Mouse (Mus musculus) liver, embryonic 11.5 days (tissue): ENCODE results near the gene Hid1. TPM values are rescaled to one million over a fixed set of nuclear protein-coding genes. Genes with fewer than 3 reads are reported as not detected.

ENCODE experiments used
- ATAC-seq: fragments of 200-750 bp; cut with Nextera tagmentation; replicated peaks from 2 replicates; pipeline ENCODE4 v1.8.0; 2017; ENCODE audit warnings: moderate number of reproducible peaks, mild to moderate bottlenecking, moderate TSS enrichment, moderate library complexity; ENCODE audit not compliant: low FRiP score
- DNase-seq: peaks from one replicate; pipeline ENCODE4 v3.0.0-alpha.2; 2017; ENCODE audit warnings: low spot score
- H3K27ac ChIP-seq: fragments of 300-500 bp; sonication (generic); 2 replicates; pipeline ENCODE4 v1.5.1; 2014; ENCODE audit warnings: mild to moderate bottlenecking, low read depth, low read length, control low read depth
- H3K27me3 ChIP-seq: fragments of 300-500 bp; sonication (generic); replicated peaks from 2 replicates; pipeline ENCODE4 v1.6.1; 2014; ENCODE audit warnings: low read length, mixed read lengths; ENCODE audit not compliant: control insufficient read depth, insufficient read depth
- H3K36me3 ChIP-seq: fragments of 300-500 bp; sonication (generic); 2 replicates; pipeline ENCODE4 v1.6.1; 2014; ENCODE audit warnings: mild to moderate bottlenecking, low read length, moderate library complexity, mixed read lengths; ENCODE audit not compliant: control insufficient read depth, insufficient read depth
- H3K4me1 ChIP-seq: fragments of 300-500 bp; sonication (generic); replicated peaks from 2 replicates; pipeline ENCODE4 v1.6.1; 2014; ENCODE audit warnings: low read length, mixed read lengths; ENCODE audit not compliant: control insufficient read depth, insufficient read depth
- H3K4me2 ChIP-seq: fragments of 300-500 bp; sonication (generic); 2 replicates; pipeline ENCODE4 v1.6.1; 2014; ENCODE audit warnings: mild to moderate bottlenecking, control low read depth, moderate library complexity
- H3K4me3 ChIP-seq: fragments of 300-500 bp; sonication (generic); 2 replicates; pipeline ENCODE4 v1.5.1; 2014; ENCODE audit warnings: low read depth, low read length, control low read depth
- H3K9ac ChIP-seq: fragments of 300-500 bp; sonication (generic); 2 replicates; pipeline ENCODE4 v1.6.1; 2014; ENCODE audit warnings: low read depth, low read length, control low read depth
- H3K9me3 ChIP-seq: fragments of 300-500 bp; sonication (generic); 2 replicates; pipeline ENCODE4 v1.6.1; 2016; ENCODE audit warnings: low read length, inconsistent platforms, mixed read lengths; ENCODE audit not compliant: control insufficient read depth
- WGBS: fragments of 180-500 bp; shearing (Covaris S2); extraction: QIAGEN DNeasy Blood & Tissue Kit; methylation state at CpG from one replicate; pipeline ENCODE4 v1.1.7; 2014; 5-methylcytosine and 5-hydroxymethylcytosine counted together
- polyA plus RNA-seq: library from polyadenylated mRNA; unstranded; fragments of >200 nt; fragmentation: Nextera tagmentation; extraction: Ambion mirVana; gene quantifications from 2 replicates; pipeline ENCODE4 v1.2.1, GENCODE M21; 2014

The Hid1 gene
- polyA plus RNA-seq, 1 experiment from 2014 or later, result 2.2 TPM

DNA sequence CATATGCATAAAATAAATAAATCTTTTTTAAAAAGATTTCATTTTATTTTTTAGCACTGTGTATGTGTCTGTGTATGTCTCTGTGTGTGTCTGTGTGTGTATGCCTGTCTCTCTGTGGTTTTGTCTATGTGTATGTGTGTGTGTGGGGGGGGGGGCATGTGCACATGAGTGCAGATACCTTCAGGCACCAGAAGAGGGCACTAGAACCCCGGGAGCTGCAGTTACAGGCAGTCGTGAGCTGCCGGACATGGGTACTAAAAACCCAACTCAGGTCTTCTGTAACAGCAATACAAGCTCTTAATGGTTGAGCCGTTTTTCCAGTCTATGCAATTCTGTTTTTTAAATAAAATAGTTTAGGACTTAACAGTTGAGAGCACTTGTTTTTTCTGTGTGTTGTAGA, 66.8 kb downstream of the Hid1 start:
- Histone ChIP-seq H3K36me3 (no peaks in the 10 kb centered on the region), H3K27ac (no peak overlapping the region), H3K9ac (no peak overlapping the region), H3K9me3 (no peaks in the 10 kb centered on the region), H3K27me3 (peaks cover 20% of the 10 kb centered on the region), H3K4me3 (no peak overlapping the region), H3K4me1 (peaks cover 3% of the 10 kb centered on the region; the same call in 1 of the 2 replicates), H3K4me2 (no peak overlapping the region)
- DNase-seq (no peak), ATAC-seq (no peak)
- WGBS, result 77% methylated on average over 4 of the region's 4 CpGs

GRCm38 (mm10) chr11:115298160-115298559, 69.4 kb downstream of the Hid1 start:
- no peak overlapping the region for H3K9ac ChIP-seq
- H3K27me3 ChIP-seq, result peaks cover 20% of the 10 kb centered on the region
- H3K36me3 ChIP-seq, result no peaks in the 10 kb centered on the region
- H3K9me3 ChIP-seq, result no peaks in the 10 kb centered on the region
- peak overlapping the region; percentile 50; the same call in 1 of the 2 replicates for H3K4me3 ChIP-seq
- WGBS, result 58% methylated on average over 8 of the region's 8 CpGs
- H3K4me2 ChIP-seq, result no peak overlapping the region; the same call in 1 of the 2 replicates
- ATAC-seq (no peak), DNase-seq (no peak)
- no peak overlapping the region for H3K27ac ChIP-seq
- peaks cover 3% of the 10 kb centered on the region; the same call in 1 of the 2 replicates for H3K4me1 ChIP-seq

Other genes with a start within 250 kb of the Hid1 start
- gene Cd300lf, start 233.8 kb downstream of the Hid1 start, polyA plus RNA-seq, result 0.63 and 0.86 TPM in 2 replicates
- 117 and 121 TPM in 2 replicates for gene Slc9a3r1, start 204.4 kb downstream of the Hid1 start, polyA plus RNA-seq
- 10.8 and 13.1 TPM in 2 replicates for gene Tmem104, start 180.3 kb downstream of the Hid1 start, polyA plus RNA-seq
- gene Nat9, start 179.9 kb downstream of the Hid1 start, polyA plus RNA-seq, result 17.0 and 20.1 TPM in 2 replicates
- gene Grin2c, start 100.5 kb downstream of the Hid1 start, polyA plus RNA-seq, result 0.75 and 0.89 TPM in 2 replicates
- 25.0 and 25.7 TPM in 2 replicates for gene Fdxr, start 90.7 kb downstream of the Hid1 start, polyA plus RNA-seq
- 3.2 and 3.4 TPM in 2 replicates for gene Fads6, start 70.1 kb downstream of the Hid1 start, polyA plus RNA-seq
- gene Otop2, start 60.6 kb downstream of the Hid1 start, polyA plus RNA-seq, result not detected in 2 replicates
- gene Ush1g, start 45.7 kb downstream of the Hid1 start, polyA plus RNA-seq, result 0.52 and 0.64 TPM in 2 replicates
- not detected in 2 replicates for gene Otop3, start 33.0 kb downstream of the Hid1 start, polyA plus RNA-seq
- 6.2 and 6.9 TPM in 2 replicates for gene Cdr2l, start 14.2 kb upstream of the Hid1 start, polyA plus RNA-seq
- gene Mrpl58, start 36.0 kb upstream of the Hid1 start, polyA plus RNA-seq, result 165 TPM in 2 replicates
- gene Atp5h, start 52.2 kb upstream of the Hid1 start, polyA plus RNA-seq, result 835 and 884 TPM in 2 replicates
- gene Kctd2, start 52.4 kb upstream of the Hid1 start, polyA plus RNA-seq, result 8.4 and 8.9 TPM in 2 replicates
- gene Trim80, start 72.8 kb upstream of the Hid1 start, polyA plus RNA-seq, result 0.18 and 0.27 TPM in 2 replicates
- gene Slc16a5, start 94.7 kb upstream of the Hid1 start, polyA plus RNA-seq, result not detected in 2 replicates
- gene Armc7, start 107.9 kb upstream of the Hid1 start, polyA plus RNA-seq, result 5.7 and 6.0 TPM in 2 replicates
- 96.8 and 105 TPM in 2 replicates for gene Nt5c, start 124.1 kb upstream of the Hid1 start, polyA plus RNA-seq
- gene Jpt1, start 146.6 kb upstream of the Hid1 start, polyA plus RNA-seq, result 435 and 437 TPM in 2 replicates
- gene Sumo2, start 168.5 kb upstream of the Hid1 start, polyA plus RNA-seq, result 874 and 889 TPM in 2 replicates
- gene Nup85, start 196.7 kb upstream of the Hid1 start, polyA plus RNA-seq, result 277 and 296 TPM in 2 replicates
- 121 and 125 TPM in 2 replicates for gene Mrps7, start 236.2 kb upstream of the Hid1 start, polyA plus RNA-seq
- 23.6 and 27.4 TPM in 2 replicates for gene Gga3, start 236.3 kb upstream of the Hid1 start, polyA plus RNA-seq
- gene Mif4gd, start 245.2 kb upstream of the Hid1 start, polyA plus RNA-seq, result 39.0 and 41.4 TPM in 2 replicates